Mouse (Mus musculus) large intestine, adult 2 months (tissue): Measurements from ENCODE around the gene Polh. TPM values are rescaled to one million over a fixed set of nuclear protein-coding genes. Genes with fewer than 3 reads are reported as not detected.

Experiments
- DNase-seq: peaks from one replicate; pipeline ENCODE4 v3.0.0-alpha.2; 2012; ENCODE audit warnings: low read depth, low spot score
- WGBS: fragments of 180-500 bp; shearing (Covaris S2); methylation state at CpG from one replicate; pipeline ENCODE4 v1.1.7; 2018; 5-methylcytosine and 5-hydroxymethylcytosine counted together
- polyA plus RNA-seq: library from polyadenylated mRNA; depleted of rRNA; stranded (reverse); fragments of >200 nt; gene quantifications from 2 replicates; pipeline ENCODE4 v1.2.3, GENCODE M21; 2012; rRNA removed

The Polh gene
- polyA plus RNA-seq, 1 experiment, result 4.4 TPM

DNA sequence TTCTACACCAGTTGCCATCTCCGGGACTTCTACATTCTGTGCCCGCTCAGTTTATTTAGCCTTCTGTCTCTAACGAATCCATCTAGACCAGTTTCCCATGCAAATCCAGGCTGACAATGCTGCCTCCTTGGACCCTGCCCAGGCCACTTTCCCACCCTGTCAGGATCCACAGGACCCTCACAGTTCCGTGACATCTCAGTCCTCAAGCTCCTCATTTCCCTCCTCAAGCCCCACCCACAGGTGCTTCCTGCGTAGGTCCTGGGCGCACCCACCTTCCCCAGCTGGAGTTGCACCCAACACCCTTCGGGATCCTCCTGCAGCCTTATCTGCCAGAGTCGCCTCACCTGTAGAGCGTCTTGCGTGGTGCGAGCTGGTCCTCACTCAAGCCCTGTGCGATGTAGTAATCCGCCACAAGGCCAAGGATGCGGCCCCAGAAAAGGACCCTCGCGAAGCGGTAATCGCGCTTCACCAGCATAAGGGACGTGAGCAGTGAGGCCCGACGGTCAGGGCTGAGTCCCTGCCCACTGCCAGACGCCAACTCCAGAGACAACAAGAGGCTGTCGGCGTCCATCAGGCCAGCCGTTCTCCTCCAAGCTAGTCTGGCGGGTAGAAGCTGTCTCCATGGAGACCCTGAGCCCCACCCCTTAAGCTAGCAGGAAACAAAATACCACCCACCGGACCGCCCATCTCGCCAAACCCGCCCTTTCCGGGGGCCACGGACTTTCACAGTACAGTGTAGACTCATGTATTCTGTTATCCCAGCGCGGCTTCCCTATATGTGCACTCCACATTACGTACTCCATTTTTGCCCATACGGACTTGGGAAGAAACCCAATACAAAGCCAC lies 58.6 kb downstream of the Polh start, which contains the start of gene Rsph9:
Gene Rsph9, minus strand, starts transcription at position 639 of the 846 bp plus-strand sequence.
- no peak for DNase-seq
- 4% methylated on average over 37 of the region's 37 CpGs for WGBS

DNA sequence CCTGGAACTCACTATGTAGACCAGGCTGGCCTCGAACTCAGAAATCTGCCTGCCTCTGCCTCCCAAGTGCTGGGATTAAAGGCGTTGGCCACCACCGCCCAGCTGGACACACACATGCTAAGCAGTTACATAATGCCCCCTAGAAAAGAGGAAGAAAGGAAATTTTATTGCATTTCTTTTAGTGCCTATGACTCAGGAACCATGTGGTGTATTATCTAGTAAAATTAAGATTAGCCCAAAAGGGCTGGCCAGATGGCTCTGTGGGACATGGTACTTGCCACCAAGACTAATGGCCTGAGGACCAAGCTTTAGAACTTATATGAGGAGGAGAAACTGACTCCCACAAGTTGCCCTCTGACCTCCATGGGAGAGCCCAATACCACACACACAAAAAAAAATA lies 62.6 kb downstream of the Polh start:
- DNase-seq, result no peak
- 60% methylated on average over 3 of the region's 3 CpGs for WGBS

DNA sequence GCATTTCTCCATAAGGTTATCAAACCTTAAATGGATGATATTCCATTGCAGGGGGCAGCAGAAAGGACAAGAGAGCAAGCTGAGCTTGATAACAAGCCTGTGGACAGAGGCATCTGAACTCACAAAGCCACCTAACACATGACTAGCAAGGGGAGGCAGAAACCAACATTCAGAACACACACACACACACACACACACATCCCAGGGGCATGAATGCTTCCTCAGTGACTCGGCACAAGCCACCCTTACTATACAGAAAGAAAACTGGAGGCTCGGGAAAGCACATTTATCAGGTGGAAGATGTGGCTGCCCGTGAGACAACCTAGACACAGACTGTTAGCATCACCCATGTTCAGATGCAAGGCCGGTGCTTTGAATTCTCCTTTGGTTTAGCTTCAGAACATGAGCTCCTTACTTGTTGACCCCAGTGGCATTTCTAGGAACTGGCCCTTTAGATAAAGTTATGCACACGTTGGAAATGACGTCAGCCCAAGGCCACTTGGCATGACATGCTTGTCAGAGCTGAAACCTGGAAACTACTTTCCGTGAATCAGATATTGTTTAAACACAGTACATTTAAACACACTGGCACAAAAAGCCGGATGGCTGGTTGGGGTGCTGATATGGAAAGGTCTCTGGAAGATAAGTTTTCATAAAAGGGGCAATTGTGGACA lies 63.7 kb downstream of the Polh start:
- DNase-seq, result no peak
- WGBS, result 59% methylated on average over 8 of the region's 8 CpGs

DNA sequence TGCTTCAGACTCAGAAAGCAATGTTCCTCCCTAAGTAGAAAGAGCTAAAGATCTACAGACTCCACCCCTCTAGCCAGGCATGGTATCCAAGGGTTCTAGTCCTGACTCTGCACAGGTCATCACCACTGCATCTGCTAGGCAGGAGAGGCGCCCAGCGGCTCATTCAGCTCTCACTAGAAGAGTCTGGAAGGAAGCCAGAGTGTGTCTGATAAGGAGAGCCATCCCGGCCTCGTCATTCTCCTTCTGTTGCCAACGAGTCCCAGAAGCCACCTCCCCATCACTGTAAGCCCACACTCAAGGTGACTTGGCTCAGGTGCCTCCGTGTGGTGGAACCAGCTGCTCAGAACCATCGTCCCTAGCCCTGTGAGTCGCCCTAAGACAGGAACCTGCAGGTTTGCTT lies 69.6 kb downstream of the Polh start:
- WGBS, result 34% methylated on average over 8 of the region's 8 CpGs
- DNase-seq, result no peak

DNA sequence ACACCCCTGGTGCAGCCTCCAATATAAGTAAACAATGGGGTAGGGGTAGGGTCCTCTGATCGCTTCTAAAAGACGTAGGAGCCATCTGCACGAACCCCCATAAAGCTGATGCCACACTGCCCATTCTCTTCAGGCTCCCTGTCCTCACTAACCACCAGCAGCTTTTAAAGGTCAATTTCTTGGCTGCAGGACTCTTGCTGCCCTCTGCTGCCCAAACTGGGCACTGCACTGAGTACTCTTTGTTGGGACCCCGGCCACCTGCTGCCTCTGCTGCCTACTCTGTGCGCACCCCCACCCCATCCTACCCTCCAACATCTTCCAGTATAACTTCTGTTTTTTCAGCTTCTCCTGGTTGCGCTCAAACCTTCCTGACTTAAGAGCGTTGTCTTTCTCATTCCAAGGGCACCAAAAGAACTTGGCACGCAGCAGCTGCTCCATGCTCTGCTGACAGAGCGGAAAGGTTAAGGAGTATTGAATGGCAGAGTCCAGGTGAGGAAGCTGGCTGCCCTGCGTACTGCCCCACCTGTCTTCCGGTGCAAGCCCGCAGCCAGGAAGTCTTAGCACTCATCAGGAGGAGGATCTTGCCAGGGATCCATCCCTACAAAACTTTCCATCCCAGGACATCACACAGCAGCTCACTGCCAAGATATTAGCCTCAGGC lies 70.3 kb downstream of the Polh start:
- no peak for DNase-seq

DNA sequence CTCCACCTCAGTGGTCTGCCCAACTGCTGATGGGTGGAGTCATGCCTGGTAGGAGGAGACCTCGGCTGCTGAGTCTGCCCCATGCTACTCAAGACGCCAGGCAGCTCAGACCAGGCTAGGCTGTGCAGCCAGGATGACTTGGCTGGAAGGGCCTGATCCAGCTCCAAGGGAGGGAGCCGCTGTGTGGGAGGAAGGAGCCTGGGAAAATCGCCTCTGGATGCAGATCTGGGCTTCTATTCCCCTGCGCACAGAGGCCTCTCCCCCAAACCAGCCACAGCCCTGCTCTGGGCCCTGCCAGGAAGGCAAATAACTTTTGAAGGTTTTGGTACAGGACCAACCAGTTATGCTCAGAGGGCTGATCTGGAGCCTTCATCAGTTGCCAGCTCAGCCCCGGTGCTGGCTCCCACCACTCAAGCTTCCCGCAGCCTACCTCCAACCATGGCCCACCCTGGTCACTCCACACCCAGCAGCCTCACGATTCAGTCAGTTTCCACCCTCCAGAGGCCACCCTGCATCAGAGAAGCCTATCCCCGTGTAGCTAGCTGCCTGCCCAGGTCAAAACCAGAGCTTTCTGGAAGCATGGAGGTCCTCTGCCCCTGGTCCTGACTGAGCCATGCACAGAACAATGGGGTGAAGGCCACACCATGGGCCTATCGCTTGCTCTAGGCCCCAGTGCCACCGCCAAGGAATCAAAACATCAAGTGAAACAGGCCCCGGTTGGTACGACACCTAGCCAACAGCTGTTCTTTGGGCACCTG lies 72.5 kb downstream of the Polh start:
- DNase-seq, result no peak

More for the DNA sequence above, 70.3 kb downstream of the Polh start:
- WGBS, result 14% methylated on average over 12 of the region's 12 CpGs

DNA sequence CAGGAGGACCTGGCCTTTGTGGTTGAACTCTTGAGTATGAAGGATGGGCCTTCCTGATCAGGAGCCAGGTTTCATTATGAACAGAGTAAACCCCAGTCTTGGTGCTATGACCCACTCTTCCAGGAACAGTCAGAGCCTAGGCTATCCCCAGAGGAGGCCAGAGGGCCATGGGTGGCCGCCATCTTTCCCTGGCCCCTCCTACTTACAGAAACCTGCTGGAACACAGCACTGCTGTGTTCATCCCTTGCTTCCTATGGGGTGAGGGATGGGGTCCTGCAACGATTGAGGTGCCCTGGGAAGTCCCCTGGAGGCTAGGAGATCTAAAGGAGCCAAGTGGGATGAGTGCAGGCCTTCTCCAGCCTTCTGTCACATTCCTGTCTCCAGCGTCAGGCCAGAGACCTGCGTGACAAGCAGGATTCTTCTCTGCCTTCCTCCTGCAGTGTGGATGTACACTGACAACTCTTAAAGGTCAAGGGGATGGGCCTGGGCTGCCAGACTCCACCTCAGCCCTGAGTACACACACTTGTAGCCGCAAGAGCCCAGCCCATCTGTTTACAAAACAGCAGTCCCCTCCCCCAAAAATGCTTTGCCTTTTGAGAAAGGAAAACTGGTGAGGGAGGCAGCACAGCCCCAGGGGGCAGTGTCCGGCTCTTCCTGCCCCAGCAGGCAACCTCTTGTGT lies 74.5 kb downstream of the Polh start:
- 79% methylated on average over 6 of the region's 6 CpGs for WGBS

More for the DNA sequence above, 72.5 kb downstream of the Polh start:
- 69% methylated on average over 13 of the region's 13 CpGs for WGBS

DNA sequence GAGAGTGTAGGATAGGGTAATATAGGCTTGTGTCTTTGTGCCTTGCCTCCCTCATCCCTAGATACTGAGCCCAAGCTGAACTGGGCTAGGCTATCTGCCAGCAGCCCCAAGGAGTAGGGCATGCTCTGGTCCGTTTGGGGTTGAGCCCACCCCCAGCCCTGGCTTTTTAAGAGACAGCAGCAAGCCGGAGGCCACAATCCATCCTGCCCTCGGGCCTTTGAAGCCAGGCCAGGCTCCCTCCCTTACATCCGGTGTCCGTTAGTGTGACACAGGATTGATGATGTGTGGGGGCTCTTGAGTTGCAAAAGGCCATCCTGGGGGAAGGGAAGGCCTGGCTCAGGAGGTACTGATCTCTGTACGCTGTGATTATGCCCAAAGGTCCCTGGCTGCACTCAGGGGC lies 75.8 kb downstream of the Polh start:
- no peak for DNase-seq
- WGBS, result 80% methylated on average over 6 of the region's 6 CpGs

More for the DNA sequence above, 74.5 kb downstream of the Polh start:
- no peak for DNase-seq

DNA sequence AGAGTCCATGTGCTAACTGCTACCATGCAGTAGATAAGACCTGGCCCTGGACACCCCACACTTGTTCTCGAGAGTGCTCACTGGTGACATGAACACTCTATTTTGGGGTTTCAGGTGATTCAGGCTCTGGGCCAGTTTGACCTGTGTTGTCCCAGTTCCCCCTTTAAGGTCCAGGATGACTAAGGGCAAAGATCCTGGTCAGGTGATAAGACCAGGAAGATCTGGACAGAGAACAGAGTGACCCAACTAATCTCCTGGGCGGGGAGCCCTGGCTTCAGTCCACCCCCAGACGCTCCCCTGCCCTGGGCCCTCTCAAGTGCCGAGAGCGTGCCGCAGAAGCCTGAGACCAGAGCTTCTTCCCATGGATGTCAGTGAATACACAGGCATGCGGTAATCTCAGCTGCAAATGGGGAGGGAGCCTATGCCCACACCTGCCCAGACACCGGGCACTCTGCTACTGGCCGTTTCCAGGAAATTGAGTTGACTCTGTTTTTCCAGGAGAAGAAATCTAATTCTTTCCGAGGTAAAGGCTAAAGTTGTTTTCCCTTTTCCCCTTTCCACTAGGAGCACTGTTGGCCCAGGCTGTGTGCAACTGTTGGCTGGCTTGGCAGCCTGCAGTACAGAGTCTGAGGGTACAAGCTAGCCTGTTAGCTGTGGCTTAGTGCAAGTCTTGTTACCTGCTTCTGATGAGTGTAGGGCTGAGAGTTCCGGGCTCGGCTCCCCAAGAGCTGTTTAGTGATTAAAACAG lies 78.3 kb downstream of the Polh start:
- no peak for DNase-seq
- 85% methylated on average over 12 of the region's 12 CpGs for WGBS

DNA sequence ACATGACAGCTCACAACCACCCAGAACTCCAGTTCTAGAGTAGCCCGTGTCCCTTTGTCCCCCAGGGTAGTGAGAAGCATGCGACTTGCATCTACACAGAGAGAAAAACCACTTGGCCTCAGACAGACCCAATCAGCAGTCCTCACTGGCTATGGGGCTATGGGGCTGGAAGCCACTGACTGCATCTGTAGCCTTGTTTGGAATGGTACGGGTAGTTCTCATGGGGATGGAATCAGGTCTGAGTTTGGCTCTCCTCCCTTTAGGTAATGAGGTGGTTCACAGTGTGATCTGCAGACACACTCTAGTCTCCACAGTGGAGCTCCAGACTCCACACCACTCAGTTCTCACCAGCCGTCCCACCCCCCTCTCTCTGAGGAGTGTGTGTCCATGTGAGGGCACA lies 79.2 kb downstream of the Polh start:
- no peak for DNase-seq
- whole genome bisulfite sequencing, result 91% methylated on average over 4 of the region's 4 CpGs

DNA sequence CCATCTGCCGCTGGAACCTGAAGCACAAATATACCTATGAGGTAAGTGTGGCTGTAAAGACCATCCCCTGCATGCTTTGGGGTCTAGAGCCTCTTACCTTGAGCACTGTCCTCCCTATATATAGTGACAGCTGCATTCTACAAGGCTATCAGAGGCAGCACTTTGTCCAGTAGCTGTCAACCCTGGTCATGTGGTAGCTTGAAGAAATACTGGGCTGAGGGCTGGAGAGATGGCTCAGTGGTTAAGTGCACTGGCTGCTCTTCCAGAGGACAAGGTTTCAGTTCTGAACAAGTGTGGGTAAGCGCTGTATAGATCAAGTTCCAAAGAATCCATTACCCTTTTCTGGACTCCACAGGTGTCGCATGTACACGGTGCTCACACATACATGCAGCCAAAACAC lies 79.7 kb downstream of the Polh start:
- 96% methylated on average over 4 of the region's 4 CpGs for WGBS
- DNase-seq, result no peak

Other genes starting within 250 kb of the Polh start
- gene Vegfa, start 170.3 kb downstream of the Polh start, polyA plus RNA-seq, result 82.7 and 121 TPM in 2 replicates
- gene Mrps18a, start 91.7 kb downstream of the Polh start, polyA plus RNA-seq, result 46.9 and 47.4 TPM in 2 replicates
- 2.6 and 2.8 TPM in 2 replicates for gene Rsph9, start 58.4 kb downstream of the Polh start, polyA plus RNA-seq
- 33.7 and 37.4 TPM in 2 replicates for gene Mad2l1bp, start 49.1 kb downstream of the Polh start, polyA plus RNA-seq
- 145 and 213 TPM in 2 replicates for gene Gtpbp2, start 41.6 kb downstream of the Polh start, polyA plus RNA-seq
- gene Xpo5, start 137 bp upstream of the Polh start, polyA plus RNA-seq, result 17.1 and 18.2 TPM in 2 replicates
- 44.9 and 47.8 TPM in 2 replicates for gene Polr1c, start 45.4 kb upstream of the Polh start, polyA plus RNA-seq
- 170 and 187 TPM in 2 replicates for gene Yipf3, start 45.4 kb upstream of the Polh start, polyA plus RNA-seq
- 0.74 and 0.92 TPM in 2 replicates for gene Lrrc73, start 50.9 kb upstream of the Polh start, polyA plus RNA-seq
- gene Tjap1, start 80.4 kb upstream of the Polh start, polyA plus RNA-seq, result 27.3 and 47.7 TPM in 2 replicates
- 0.07 and 0.19 TPM in 2 replicates for gene Dlk2, start 94.8 kb upstream of the Polh start, polyA plus RNA-seq
- 13.5 and 25.8 TPM in 2 replicates for gene Abcc10, start 125.7 kb upstream of the Polh start, polyA plus RNA-seq
- gene Zfp318, start 181.1 kb upstream of the Polh start, polyA plus RNA-seq, result 1.9 and 4.5 TPM in 2 replicates
- 0.60 and 0.83 TPM in 2 replicates for gene Crip3, start 226.3 kb upstream of the Polh start, polyA plus RNA-seq
- not detected in 2 replicates for gene Slc22a7, start 235.8 kb upstream of the Polh start, polyA plus RNA-seq